Mouse (Mus musculus) retina, embryonic 14.5 days (tissue): ENCODE results near the gene Brca2.

ENCODE experiments used
- DNase-seq: peaks from one replicate; pipeline ENCODE4 v3.0.0-alpha.2; 2015; ENCODE audit warnings: low spot score

Gene Brca2

DNA sequence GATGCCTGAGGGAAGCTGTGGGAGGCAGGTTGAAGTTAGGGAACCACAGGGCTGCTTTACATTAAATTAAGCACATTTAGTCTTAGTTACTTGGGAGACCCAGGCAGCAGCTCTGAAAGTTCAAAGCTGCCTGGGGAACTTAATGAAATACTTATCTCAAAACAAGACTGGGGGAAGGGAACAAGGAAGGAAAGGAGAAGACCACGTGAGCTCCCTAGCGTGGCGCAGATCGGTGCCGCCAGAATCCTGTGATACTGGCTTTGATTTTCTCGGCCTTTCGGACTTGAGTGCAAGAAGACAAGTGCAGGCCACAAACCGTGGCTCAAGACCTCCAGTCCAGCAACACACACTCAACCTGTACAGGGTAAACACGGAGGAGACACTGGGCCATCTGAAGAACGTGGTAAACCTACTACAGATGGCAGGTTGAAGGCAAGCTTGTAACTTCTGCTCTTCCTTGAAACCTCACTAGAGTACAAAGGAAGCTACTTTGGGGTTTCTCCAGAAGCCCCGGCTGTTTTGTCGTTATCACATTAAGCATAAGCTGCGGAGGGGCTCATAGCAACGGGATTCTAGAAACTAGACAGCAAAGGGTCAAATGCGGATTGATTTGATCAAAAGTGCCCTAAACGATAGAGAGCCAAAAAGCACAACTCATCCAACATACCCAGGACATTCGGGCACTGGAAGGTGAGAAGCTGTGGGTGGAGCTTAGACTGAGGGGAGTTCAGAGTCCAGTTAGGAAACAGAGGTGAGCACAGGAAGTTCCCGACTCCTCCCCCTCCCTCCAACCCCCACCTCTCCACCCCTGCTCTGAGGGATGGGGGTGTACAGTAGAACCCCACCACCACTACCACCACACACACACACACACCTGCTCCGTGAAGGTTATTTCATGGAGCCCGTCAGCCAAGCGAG lies 76.0 kb downstream of the Brca2 start:
- no peak for DNase-seq

- no peak for DNase-seq
These were observed 77.2 kb downstream of the Brca2 start for GRCm38 (mm10) chr5:150599301-150600294.

DNA sequence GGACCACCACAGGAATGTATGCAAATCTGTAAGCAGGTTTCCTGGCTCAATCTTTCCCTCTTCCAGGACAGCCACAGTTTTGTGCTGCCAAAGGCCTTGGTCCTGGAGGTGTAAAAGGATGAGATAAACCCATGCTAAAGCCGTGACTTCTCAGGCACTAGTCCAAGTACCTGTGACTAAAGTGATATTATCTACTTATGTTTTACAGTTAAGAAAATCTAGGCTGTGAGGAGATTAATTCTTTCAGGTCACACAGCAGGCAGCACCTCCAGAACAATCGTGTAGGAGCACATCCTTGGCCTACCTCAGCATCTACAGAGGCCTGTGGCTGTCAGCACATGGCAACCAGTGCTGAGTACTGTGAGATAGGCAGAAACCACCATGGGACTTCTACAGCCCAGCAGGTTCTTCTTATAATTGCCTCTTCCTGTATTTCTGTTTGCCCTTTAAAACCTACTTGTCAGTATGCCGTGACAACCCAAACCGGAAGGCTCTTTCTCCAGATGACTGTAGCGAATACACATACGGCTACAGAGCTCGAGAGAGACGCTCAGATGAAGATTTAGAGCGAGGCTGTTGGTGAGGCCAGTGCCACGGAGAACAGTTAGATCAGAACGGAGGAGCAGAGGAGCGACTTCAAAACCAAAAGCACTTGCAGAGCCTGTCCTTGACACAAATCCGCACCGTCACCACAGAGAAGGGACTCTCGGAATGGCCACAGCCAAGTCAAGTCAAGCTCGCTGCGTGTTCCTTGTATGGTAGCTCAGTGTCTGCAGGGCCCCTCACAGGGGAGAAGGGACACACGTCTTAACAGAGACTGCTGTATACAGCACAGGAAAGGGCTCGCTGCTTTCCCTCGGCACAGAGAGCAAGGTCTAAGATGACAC lies 78.4 kb downstream of the Brca2 start:
- DNase-seq: no peak

GRCm38 (mm10) chr5:150601441-150602230 lies 79.2 kb downstream of the Brca2 start:
- DNase-seq: no peak

GRCm38 (mm10) chr5:150606131-150606530 lies 83.7 kb downstream of the Brca2 start:
- DNase-seq: no peak

GRCm38 (mm10) chr5:150607631-150608030 lies 85.2 kb downstream of the Brca2 start:
- no peak for DNase-seq

DNA sequence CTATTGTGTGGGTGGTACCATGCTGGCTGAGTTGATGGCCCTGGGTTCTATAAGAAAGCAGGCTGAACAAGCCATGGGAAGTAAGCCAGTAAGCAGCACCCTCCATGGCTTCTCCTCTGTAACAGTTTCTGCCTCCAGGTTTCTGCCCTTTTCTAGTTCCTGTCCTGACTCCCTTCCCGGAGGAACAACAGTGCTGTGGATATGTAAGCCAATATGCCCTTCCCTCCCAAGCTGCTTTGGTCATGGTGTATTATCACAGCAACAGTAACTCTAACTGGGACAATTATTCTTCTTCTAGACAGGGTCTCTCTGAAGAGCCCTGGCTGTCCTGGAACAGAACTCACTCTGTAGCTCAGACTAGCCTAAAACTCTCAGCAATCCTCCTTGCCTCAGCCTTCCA lies 88.7 kb downstream of the Brca2 start:
- DNase-seq: no peak

DNA sequence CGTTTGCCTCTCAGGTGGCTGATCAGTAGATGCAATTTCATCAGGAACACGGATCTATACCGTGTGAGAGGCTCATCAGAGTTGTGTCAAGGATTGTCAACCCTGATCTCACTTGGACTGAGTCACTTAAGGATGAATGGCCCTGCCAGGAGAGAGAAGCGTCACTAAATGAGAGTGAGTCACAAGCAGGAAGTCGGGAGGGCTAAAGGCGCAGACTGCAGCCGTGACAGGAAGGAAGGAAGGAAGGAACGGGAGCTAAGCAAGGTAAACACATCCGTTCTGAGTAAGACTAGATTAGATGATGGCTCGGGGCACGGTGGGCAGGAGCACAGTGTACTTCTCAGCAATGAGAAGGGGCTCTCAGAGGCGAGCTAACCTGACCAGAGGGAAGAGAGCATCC lies 89.3 kb downstream of the Brca2 start:
- DNase-seq: no peak

- DNase-seq: no peak
These were observed 91.6 kb downstream of the Brca2 start for GRCm38 (mm10) chr5:150614054-150614453.

GRCm38 (mm10) chr5:150616216-150616615 lies 93.8 kb downstream of the Brca2 start:
- no peak for DNase-seq

DNA sequence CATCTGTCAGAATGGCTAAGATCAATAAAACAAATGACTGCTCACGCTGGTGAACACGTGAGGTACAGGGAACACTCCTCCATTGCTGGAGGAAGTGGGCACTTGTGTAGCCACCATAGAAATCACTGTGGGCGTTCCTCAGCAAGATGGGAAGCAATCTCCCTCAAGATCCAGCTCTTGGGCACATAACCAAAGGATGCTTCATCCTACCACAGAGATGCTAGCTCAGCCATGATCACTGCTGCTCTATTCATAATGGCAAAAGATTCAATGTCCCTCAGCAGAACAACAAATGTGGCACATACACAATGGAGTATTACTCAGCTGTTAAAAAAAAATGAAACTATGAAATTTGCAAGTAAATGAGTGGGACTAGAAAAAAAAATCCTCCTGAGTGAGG lies 94.3 kb downstream of the Brca2 start:
- no peak for DNase-seq

- DNase-seq: no peak
These were observed 96.3 kb downstream of the Brca2 start for GRCm38 (mm10) chr5:150618599-150619355.
